Mouse (Mus musculus) spleen, adult 12 weeks (tissue): ENCODE data around the gene Etv3.
"Not testable (repeated sequence)": the region's sequence is repeated elsewhere in the genome, so short reads cannot be mapped to it uniquely, and the experiment has no call there.

Source experiments
- DNase-seq: peaks from one replicate; pipeline ENCODE4 v3.0.0; 2022; ENCODE audit warnings: low spot score

The Etv3 gene

GRCm38 (mm10) chr3:87525043-87525836 is at the start of gene Etv3:
Gene Etv3, plus strand, starts transcription at chr3:87525407.
- peak; percentile 66 for DNase-seq

GRCm38 (mm10) chr3:87477948-87478347 is 47.3 kb upstream of the Etv3 start:
- not testable (repeated sequence) for DNase-seq

- not testable (repeated sequence) for DNase-seq
Measured at GRCm38 (mm10) chr3:87478596-87478995, 46.6 kb upstream of the Etv3 start.

- DNase-seq = not testable (repeated sequence)
Measured at GRCm38 (mm10) chr3:87479230-87479629, 46.0 kb upstream of the Etv3 start.

- no peak for DNase-seq
Measured at GRCm38 (mm10) chr3:87487392-87487791, 37.8 kb upstream of the Etv3 start.

GRCm38 (mm10) chr3:87487911-87488310 is 37.3 kb upstream of the Etv3 start:
- DNase-seq = no peak

- no peak for DNase-seq
Measured at GRCm38 (mm10) chr3:87498266-87498665, 26.9 kb upstream of the Etv3 start.

- DNase-seq = peak; percentile 32
Measured at GRCm38 (mm10) chr3:87499072-87499471, 26.1 kb upstream of the Etv3 start.

- DNase-seq = no peak
Measured at GRCm38 (mm10) chr3:87500088-87501055, 24.8 kb upstream of the Etv3 start.

GRCm38 (mm10) chr3:87501151-87501550 is 24.1 kb upstream of the Etv3 start:
- DNase-seq = no peak

- DNase-seq = no peak
Measured at GRCm38 (mm10) chr3:87502771-87503170, 22.4 kb upstream of the Etv3 start.

- no peak for DNase-seq
Measured at GRCm38 (mm10) chr3:87504330-87504729, 20.9 kb upstream of the Etv3 start.

- DNase-seq = no peak
Measured at GRCm38 (mm10) chr3:87504749-87505425, 20.3 kb upstream of the Etv3 start.

GRCm38 (mm10) chr3:87506456-87507416 is 18.5 kb upstream of the Etv3 start:
- DNase-seq = no peak

GRCm38 (mm10) chr3:87508205-87508901 is 16.9 kb upstream of the Etv3 start:
- DNase-seq = peak; percentile 43

- DNase-seq = no peak
Measured at GRCm38 (mm10) chr3:87509061-87509460, 16.1 kb upstream of the Etv3 start.

- no peak for DNase-seq
Measured at GRCm38 (mm10) chr3:87510832-87511231, 14.4 kb upstream of the Etv3 start.

- DNase-seq = no peak
Measured at GRCm38 (mm10) chr3:87511971-87512765, 13.0 kb upstream of the Etv3 start.

- DNase-seq = no peak
Measured at GRCm38 (mm10) chr3:87515567-87516081, 9.6 kb upstream of the Etv3 start.
